Mouse (Mus musculus): ENCODE results near the gene Ptov1. TPM values are rescaled to one million over a fixed set of nuclear protein-coding genes. Genes with fewer than 3 reads are reported as not detected.

Gene Ptov1
- polyA plus RNA-seq, 1 experiment from 2014 or later, result 288 TPM

DNA sequence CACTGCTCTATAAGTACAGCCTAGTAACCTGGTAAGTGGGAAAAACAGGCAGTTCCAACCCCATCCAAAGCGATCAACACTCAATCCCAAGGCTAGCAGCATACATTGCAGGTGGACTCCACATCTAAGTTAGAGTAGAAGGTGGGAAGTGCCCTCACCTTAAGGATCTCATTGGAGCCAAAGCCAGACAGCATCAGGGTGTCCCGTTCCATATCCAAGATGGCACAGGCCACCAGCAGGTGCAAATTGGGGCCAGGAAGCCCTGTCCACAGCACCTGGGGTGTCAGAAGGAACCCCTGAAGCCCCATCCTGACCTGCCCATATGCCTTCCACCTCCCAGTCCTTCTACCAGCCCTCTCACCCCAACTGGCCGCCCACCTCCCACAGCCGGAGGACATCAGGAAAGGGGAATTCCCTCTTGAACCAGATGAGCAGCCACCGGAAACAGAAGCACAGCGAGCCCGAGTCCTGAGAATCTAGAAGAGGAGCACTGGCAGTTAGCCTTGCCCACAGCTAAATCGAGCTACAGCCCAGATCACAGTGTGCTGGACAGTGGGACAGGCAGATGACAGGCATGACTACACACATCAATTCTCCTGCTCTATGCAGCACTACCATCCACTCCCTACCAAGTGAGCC, 27.6 kb downstream of the Ptov1 start:
- 0 out of 2 replicates have a peak, but pooled peaks cover 3% of the 10 kb centered on the region for H3K27me3 ChIP-seq (replicated peaks; ENCODE audit: insufficient read depth, low read length)
- H3K4me1 ChIP-seq (ENCODE audit: insufficient read depth, low read depth, low read length), result peaks cover 11% of the 10 kb centered on the region; the same call in 1 of the 2 replicates
- TF ChIP-seq EP300 (IDR thresholded peaks at IDR 0.05) (no peak), CTCF (IDR thresholded peaks at IDR 0.05) (no peak)
- WGBS, result 84% methylated on average over 8 of the region's 8 CpGs
- H3K4me3 ChIP-seq (ENCODE audit: low read depth, low read length), result no peak overlapping the region
- DNase-seq (ENCODE audit: low spot score) (no peak), ATAC-seq (no peak)
- no peak overlapping the region for H3K9ac ChIP-seq (replicated peaks; ENCODE audit: low read depth)
- no peak overlapping the region for H3K4me2 ChIP-seq (replicated peaks; ENCODE audit: low read depth, low read length)
- no peak overlapping the region for H3K27ac ChIP-seq (ENCODE audit: low read length)
- no peaks in the 10 kb centered on the region for H3K9me3 ChIP-seq (ENCODE audit: low read length)
- peaks cover 49% of the 10 kb centered on the region for H3K36me3 ChIP-seq (ENCODE audit: insufficient read depth, low read length)

DNA sequence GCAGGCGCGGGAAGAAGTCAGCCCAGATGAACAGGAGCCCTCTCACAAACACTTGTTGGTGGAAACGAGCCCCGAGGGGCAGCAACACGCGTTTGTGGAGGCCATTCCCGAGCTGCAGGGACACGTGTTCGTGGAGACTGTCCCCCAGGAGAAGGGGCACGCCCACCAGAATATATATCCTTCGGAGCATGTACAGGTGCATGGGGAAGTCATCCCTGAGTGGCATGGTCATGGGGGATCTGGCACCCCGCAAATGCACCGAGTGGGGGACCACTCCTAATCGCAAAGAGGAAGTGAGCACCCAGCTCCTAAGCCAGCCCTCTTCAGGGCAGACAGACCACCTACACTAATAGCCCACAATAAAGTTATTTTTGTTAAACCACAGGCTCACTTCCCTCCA, 29.2 kb downstream of the Ptov1 start:
- Histone ChIP-seq H3K9ac (replicated peaks; ENCODE audit: low read depth) (no peak overlapping the region), H3K4me1 (ENCODE audit: insufficient read depth, low read depth, low read length) (peaks cover 15% of the 10 kb centered on the region; the same call in 1 of the 2 replicates), H3K4me3 (ENCODE audit: low read depth, low read length) (no peak overlapping the region), H3K36me3 (ENCODE audit: insufficient read depth, low read length) (peaks cover 36% of the 10 kb centered on the region), H3K4me2 (replicated peaks; ENCODE audit: low read depth, low read length) (no peak overlapping the region; the same call in 1 of the 2 replicates), H3K9me3 (ENCODE audit: low read length) (no peaks in the 10 kb centered on the region), H3K27me3 (replicated peaks; ENCODE audit: insufficient read depth, low read length) (0 out of 2 replicates have a peak, but pooled peaks cover 3% of the 10 kb centered on the region), H3K27ac (ENCODE audit: low read length) (no peak overlapping the region)
- ATAC-seq, result no peak
- 60% methylated on average over 14 of the region's 14 CpGs for whole genome bisulfite sequencing
- TF ChIP-seq EP300 (IDR thresholded peaks at IDR 0.05), result no peak
- no peak for DNase-seq (ENCODE audit: low spot score)

DNA sequence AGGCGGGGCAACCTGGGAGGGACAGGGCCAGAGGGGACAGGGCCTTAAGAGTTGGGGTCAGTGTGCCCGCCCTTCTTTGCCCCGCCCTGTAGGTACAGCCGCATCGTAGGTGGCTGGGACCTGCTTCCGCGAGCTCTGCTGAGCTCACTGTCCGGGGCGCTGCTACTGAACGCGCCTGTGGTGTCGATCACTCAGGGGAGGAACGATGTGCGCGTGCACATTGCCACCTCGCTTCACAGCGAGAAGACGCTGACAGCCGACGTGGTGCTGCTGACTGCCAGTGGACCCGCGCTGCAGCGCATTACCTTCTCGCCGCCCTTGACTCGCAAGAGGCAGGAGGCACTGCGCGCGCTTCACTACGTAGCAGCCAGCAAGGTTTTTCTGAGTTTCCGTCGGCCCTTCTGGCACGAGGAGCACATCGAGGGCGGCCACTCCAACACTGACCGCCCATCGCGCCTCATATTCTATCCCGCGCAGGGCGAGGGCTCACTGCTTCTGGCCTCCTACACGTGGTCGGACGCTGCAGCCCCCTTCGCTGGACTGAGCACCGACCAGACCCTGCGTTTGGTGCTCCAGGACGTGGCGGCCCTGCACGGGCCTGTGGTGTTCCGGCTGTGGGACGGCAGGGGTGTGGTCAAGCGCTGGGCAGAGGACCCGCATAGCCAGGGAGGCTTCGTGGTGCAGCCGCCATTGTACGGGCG, 29.9 kb downstream of the Ptov1 start:
- Histone ChIP-seq H3K27me3 (replicated peaks; ENCODE audit: insufficient read depth, low read length) (0 out of 2 replicates have a peak, but pooled peaks cover 3% of the 10 kb centered on the region), H3K9ac (replicated peaks; ENCODE audit: low read depth) (peak overlapping the region; percentile 9; the same call in 1 of the 2 replicates), H3K36me3 (ENCODE audit: insufficient read depth, low read length) (peaks cover 28% of the 10 kb centered on the region; the same call in 1 of the 2 replicates), H3K4me3 (ENCODE audit: low read depth, low read length) (peak overlapping the region; percentile 16; the same call in 1 of the 2 replicates), H3K4me1 (ENCODE audit: insufficient read depth, low read depth, low read length) (peaks cover 15% of the 10 kb centered on the region; the same call in 1 of the 2 replicates), H3K4me2 (replicated peaks; ENCODE audit: low read depth, low read length) (peak overlapping the region; percentile 58), H3K27ac (ENCODE audit: low read length) (no peak overlapping the region), H3K9me3 (ENCODE audit: low read length) (no peaks in the 10 kb centered on the region)
- DNase-seq (ENCODE audit: low spot score), result peak; percentile 41
- peak; percentile 46 for ATAC-seq
- TF ChIP-seq EP300 (IDR thresholded peaks at IDR 0.05) (no peak), CTCF (IDR thresholded peaks at IDR 0.05) (no peak)
- 3% methylated on average over 46 of the region's 58 CpGs for WGBS

DNA sequence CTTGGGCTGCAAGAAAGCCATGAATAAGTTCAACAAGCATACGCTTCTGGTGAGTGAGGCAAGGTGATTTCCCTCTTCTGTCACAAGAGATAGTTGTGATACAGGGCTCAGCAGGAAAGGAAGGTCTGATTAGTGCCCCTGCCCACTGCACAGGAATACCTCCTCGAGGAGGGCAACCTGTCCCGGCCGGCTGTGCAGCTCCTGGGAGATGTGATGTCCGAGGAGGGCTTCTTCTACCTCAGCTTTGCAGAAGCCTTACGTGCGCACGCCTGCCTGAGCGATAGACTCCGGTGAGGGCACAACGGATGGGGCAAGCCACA, 30.5 kb downstream of the Ptov1 start:
- ATAC-seq (no peak), DNase-seq (ENCODE audit: low spot score) (no peak)
- Histone ChIP-seq H3K4me1 (ENCODE audit: insufficient read depth, low read depth, low read length) (peaks cover 15% of the 10 kb centered on the region; the same call in 1 of the 2 replicates), H3K4me3 (ENCODE audit: low read depth, low read length) (0 out of 2 replicates have a peak overlapping the region, but pooled peaks have one; percentile 16), H3K27me3 (replicated peaks; ENCODE audit: insufficient read depth, low read length) (0 out of 2 replicates have a peak, but pooled peaks cover 3% of the 10 kb centered on the region), H3K27ac (ENCODE audit: low read length) (no peak overlapping the region), H3K36me3 (ENCODE audit: insufficient read depth, low read length) (peaks cover 23% of the 10 kb centered on the region; the same call in 1 of the 2 replicates), H3K9me3 (ENCODE audit: low read length) (no peaks in the 10 kb centered on the region), H3K9ac (replicated peaks; ENCODE audit: low read depth) (no peak overlapping the region), H3K4me2 (replicated peaks; ENCODE audit: low read depth, low read length) (peak overlapping the region; percentile 58)
- TF ChIP-seq CTCF (IDR thresholded peaks at IDR 0.05) (no peak), EP300 (IDR thresholded peaks at IDR 0.05) (no peak)
- 28% methylated on average over 11 of the region's 11 CpGs for WGBS

DNA sequence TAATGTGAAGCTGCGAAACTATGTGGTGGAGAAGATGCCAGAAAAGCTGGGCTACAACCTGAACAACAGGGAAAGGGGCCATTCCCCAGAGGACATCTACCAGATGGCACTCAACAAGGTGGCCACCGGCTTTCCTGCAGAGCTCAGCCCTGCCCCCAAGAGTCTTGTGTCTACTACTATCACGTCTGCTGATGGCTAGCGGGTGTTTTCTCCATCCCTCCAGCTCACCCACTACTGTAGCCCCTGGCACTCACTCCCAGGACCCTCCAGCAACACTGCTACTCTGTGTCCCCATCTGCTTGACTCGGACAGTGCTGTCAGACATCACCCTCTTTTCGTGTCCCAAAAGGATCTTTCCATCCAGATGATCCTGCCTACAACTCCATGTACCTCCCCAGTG, 31.5 kb downstream of the Ptov1 start:
- peaks cover 17% of the 10 kb centered on the region; the same call in 1 of the 2 replicates for H3K36me3 ChIP-seq (ENCODE audit: insufficient read depth, low read length)
- 87% methylated on average over 6 of the region's 6 CpGs for WGBS
- H3K27ac ChIP-seq (ENCODE audit: low read length), result no peak overlapping the region
- H3K4me2 ChIP-seq (replicated peaks; ENCODE audit: low read depth, low read length), result no peak overlapping the region
- H3K4me3 ChIP-seq (ENCODE audit: low read depth, low read length), result no peak overlapping the region
- TF ChIP-seq CTCF (IDR thresholded peaks at IDR 0.05) (no peak), EP300 (IDR thresholded peaks at IDR 0.05) (no peak)
- 0 out of 2 replicates have a peak, but pooled peaks cover 3% of the 10 kb centered on the region for H3K27me3 ChIP-seq (replicated peaks; ENCODE audit: insufficient read depth, low read length)
- no peak overlapping the region for H3K9ac ChIP-seq (replicated peaks; ENCODE audit: low read depth)
- H3K4me1 ChIP-seq (ENCODE audit: insufficient read depth, low read depth, low read length), result peaks cover 15% of the 10 kb centered on the region; the same call in 1 of the 2 replicates
- ATAC-seq (no peak), DNase-seq (ENCODE audit: low spot score) (no peak)
- H3K9me3 ChIP-seq (ENCODE audit: low read length), result no peaks in the 10 kb centered on the region

DNA sequence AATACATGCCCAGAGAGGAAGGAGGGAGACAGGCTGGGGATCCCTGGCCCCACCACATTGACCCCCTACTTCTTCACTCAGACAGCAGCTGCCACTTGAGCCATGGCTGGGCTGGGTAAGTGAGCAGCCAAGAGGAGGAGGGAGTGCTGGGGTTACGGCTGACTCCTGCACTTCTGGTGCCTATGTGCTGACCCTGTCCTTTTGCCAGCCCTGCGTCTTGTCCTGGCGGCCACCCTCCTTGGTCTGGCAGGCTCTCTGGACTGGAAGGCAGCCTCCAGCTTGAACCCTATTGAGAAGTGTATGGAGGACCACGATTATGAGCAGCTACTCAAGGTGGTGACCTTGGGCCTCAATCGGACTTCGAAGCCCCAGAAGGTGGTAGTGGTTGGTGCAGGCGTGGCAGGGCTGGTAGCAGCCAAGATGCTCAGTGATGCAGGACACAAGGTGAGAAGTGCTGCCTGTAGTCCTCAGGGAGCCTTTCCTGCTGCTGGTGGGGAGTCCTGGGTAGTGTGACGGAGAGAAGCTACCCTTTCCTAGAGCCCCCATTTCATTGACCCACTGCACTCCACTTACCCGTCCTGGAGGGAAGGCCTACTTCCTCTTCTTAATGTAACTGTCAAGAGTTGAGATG, 33.0 kb downstream of the Ptov1 start:
- Histone ChIP-seq H3K4me3 (ENCODE audit: low read depth, low read length) (no peak overlapping the region), H3K4me1 (ENCODE audit: insufficient read depth, low read depth, low read length) (peaks cover 17% of the 10 kb centered on the region; the same call in 1 of the 2 replicates), H3K36me3 (ENCODE audit: insufficient read depth, low read length) (0 out of 2 replicates have a peak, but pooled peaks cover 3% of the 10 kb centered on the region), H3K27ac (ENCODE audit: low read length) (no peak overlapping the region), H3K9me3 (ENCODE audit: low read length) (no peaks in the 10 kb centered on the region), H3K9ac (replicated peaks; ENCODE audit: low read depth) (no peak overlapping the region), H3K4me2 (replicated peaks; ENCODE audit: low read depth, low read length) (no peak overlapping the region), H3K27me3 (replicated peaks; ENCODE audit: insufficient read depth, low read length) (0 out of 2 replicates have a peak, but pooled peaks cover 3% of the 10 kb centered on the region)
- 82% methylated on average over 9 of the region's 9 CpGs for WGBS
- no peak for DNase-seq (ENCODE audit: low spot score)
- no peak for TF ChIP-seq EP300 (IDR thresholded peaks at IDR 0.05)
- no peak for TF ChIP-seq CTCF (IDR thresholded peaks at IDR 0.05)
- no peak for ATAC-seq
